ENCODE assay signal across 8 mouse cellular contexts in genomic region chr5:45494093-45494755, GRCm38 (mm10). TPM values are rescaled to one million over a fixed set of nuclear protein-coding genes. Genes with fewer than 3 reads are reported as not detected.
DNase-seq lines count a peak whose midpoint lies in the region; ATAC-seq and TF ChIP-seq lines count a peak whose summit lies in the region.

No protein-coding gene starts in this region.

- TF ChIP-seq EP300 in lung, postnatal 0 days (IDR thresholded peaks at IDR 0.05), result no peak

- H3K27ac ChIP-seq in ES-E14 (ENCODE audit: insufficient read depth, low read depth, low read length, poor library complexity, severe bottlenecking), result no peak overlapping the region
- H3K27ac ChIP-seq in hindbrain, embryonic 11.5 days (ENCODE audit: low read depth, low read length), result no peak overlapping the region
- peak overlapping the region; percentile 67 for H3K27ac ChIP-seq in lung, postnatal 0 days (ENCODE audit: low read length)

- ATAC-seq in hindbrain, embryonic 11.5 days (ENCODE audit: low FRiP score), result 0 out of 2 replicates have a peak, but pooled peaks have one; percentile 1
- no peak for ATAC-seq in lung, postnatal 0 days
- no peak for ATAC-seq in frontal cortex, adult (ENCODE audit: low TSS enrichment)

- peak overlapping the region; percentile 70 for H3K4me2 ChIP-seq in hindbrain, embryonic 11.5 days (replicated peaks; ENCODE audit: low read depth, low read length)
- peak overlapping the region; percentile 85 for H3K4me2 ChIP-seq in lung, postnatal 0 days (replicated peaks; ENCODE audit: low read depth, low read length)

- 68% methylated on average over 9 of the region's 9 CpGs for WGBS in hindbrain, embryonic 11.5 days
- 45% methylated on average over 9 of the region's 9 CpGs for WGBS in lung, postnatal 0 days

- TF ChIP-seq CTCF in lung, postnatal 0 days (IDR thresholded peaks at IDR 0.05), result no peak

- in situ Hi-C loops in ES-E14 (cut with MboI; ENCODE audit: low sequenced_read_pairs in 2 of 2, unreplicated experiment in 2 of 2), result no loop called here

- H3K4me1 ChIP-seq in ES-E14 (ENCODE audit: control insufficient read depth in 2 of 2, insufficient read depth in 2 of 2, low read length in 2 of 2, poor library complexity in 1 of 2), result peaks cover 5 to 10% of the 10 kb centered on the region in 2 experiments
- no peaks in the 10 kb centered on the region for H3K4me1 ChIP-seq in hindbrain, embryonic 11.5 days (replicated peaks; ENCODE audit: control insufficient read depth, insufficient read depth, low read length)
- peaks cover 4% of the 10 kb centered on the region; the same call in 1 of the 2 replicates for H3K4me1 ChIP-seq in lung, postnatal 0 days (ENCODE audit: insufficient read depth, low read depth, low read length)

- H3K9ac ChIP-seq in ES-E14 (ENCODE audit: insufficient read depth, low read depth, low read length, poor library complexity, severe bottlenecking), result peak overlapping the region; percentile 95
- H3K9ac ChIP-seq in hindbrain, embryonic 11.5 days (ENCODE audit: low read depth, low read length), result peak overlapping the region; percentile 72
- peak overlapping the region; percentile 67 for H3K9ac ChIP-seq in lung, postnatal 0 days (replicated peaks; ENCODE audit: low read depth)

- peaks cover 23% of the 10 kb centered on the region for H3K36me3 ChIP-seq in ES-E14 (ENCODE audit: control insufficient read depth, insufficient read depth, low read length, poor library complexity, severe bottlenecking)
- no peaks in the 10 kb centered on the region for H3K36me3 ChIP-seq in hindbrain, embryonic 11.5 days (ENCODE audit: control insufficient read depth, insufficient read depth, low read length)
- peaks cover 12% of the 10 kb centered on the region; the same call in 1 of the 2 replicates for H3K36me3 ChIP-seq in lung, postnatal 0 days (ENCODE audit: insufficient read depth, low read length)

- no peaks in the 10 kb centered on the region for H3K27me3 ChIP-seq in hindbrain, embryonic 11.5 days (ENCODE audit: control insufficient read depth, insufficient read depth, low read length)
- H3K27me3 ChIP-seq in lung, postnatal 0 days (replicated peaks; ENCODE audit: insufficient read depth, low read length), result no peaks in the 10 kb centered on the region

- DNase-seq in A20 (ENCODE audit: low read depth, low spot score) (peak; percentile 62), ES-E14 (ENCODE audit: low read depth, low spot score) (no peak)
- peak; percentile 5 for DNase-seq in hindbrain, embryonic 11.5 days (ENCODE audit: low spot score)
- DNase-seq in lung, postnatal 0 days (ENCODE audit: low spot score), result peak; percentile 26
- no peak for DNase-seq in cerebellum, postnatal 14 days
- no peak for DNase-seq in retina, postnatal 1 day
- no peak for DNase-seq in gastrocnemius, adult 8-10 months (ENCODE audit: low spot score in 2 of 2)

- no peaks in the 10 kb centered on the region for H3K9me3 ChIP-seq in ES-E14 (ENCODE audit: control insufficient read depth, insufficient read depth, low read depth, low read length)
- H3K9me3 ChIP-seq in hindbrain, embryonic 11.5 days (ENCODE audit: control insufficient read depth, low read length), result no peaks in the 10 kb centered on the region
- H3K9me3 ChIP-seq in lung, postnatal 0 days (ENCODE audit: low read length), result no peaks in the 10 kb centered on the region

- peak overlapping the region; percentile 87 to 92 for H3K4me3 ChIP-seq in ES-E14 (ENCODE audit: insufficient read depth in 1 of 2, low read depth in 1 of 2, low read length in 2 of 2, poor library complexity in 1 of 2, severe bottlenecking in 1 of 2)
- H3K4me3 ChIP-seq in hindbrain, embryonic 11.5 days (ENCODE audit: low read depth, low read length), result peak overlapping the region; percentile 55
- peak overlapping the region; percentile 62 for H3K4me3 ChIP-seq in lung, postnatal 0 days (ENCODE audit: low read depth, low read length)

TF ChIP-seq in ES-E14, 5 proteins besides CTCF, POLR2A, EP300 and RAD21:
- TF ChIP-seq ZC3H11A (IDR thresholded peaks at IDR 0.05; ENCODE audit: borderline replicate concordance, low read depth, low read length) (no peak), ZNF384 (IDR thresholded peaks at IDR 0.05; ENCODE audit: low read depth, low read length) (no peak), HCFC1 (IDR thresholded peaks at IDR 0.05; ENCODE audit: borderline replicate concordance, insufficient read depth, low read length) (no peak), CHD2 (IDR thresholded peaks at IDR 0.05; ENCODE audit: low read depth, low read length) (no peak), MAFK (IDR thresholded peaks at IDR 0.05; ENCODE audit: insufficient read depth, low read depth, low read length) (no peak)

RNA-seq across cellular contexts. Expression of gene Lap3, which starts 1.1 kb away (rescaled TPM):
- 178 and 192 TPM in 2 replicates for total RNA-seq in ES-E14 (2012; rRNA removed)
- polyA plus RNA-seq in hindbrain, embryonic 11.5 days (2014; fragmentation: Nextera tagmentation; extraction: Ambion mirVana), result 75.0 and 75.7 TPM in 2 replicates
- 48.7 and 60.8 TPM in 2 replicates for polyA plus RNA-seq in lung, postnatal 0 days (2015; fragmentation: Nextera tagmentation; extraction: Ambion mirVana)
- total RNA-seq in gastrocnemius, adult 8-10 months (2022), result 10 to 100 TPM; 51.1 to 69.2 (median 58.0) TPM

RNA-seq across cellular contexts. Expression of gene Med28, which starts 25.8 kb away (rescaled TPM):
- 110 and 122 TPM in 2 replicates for total RNA-seq in ES-E14 (2012; rRNA removed)
- polyA plus RNA-seq in hindbrain, embryonic 11.5 days (2014; fragmentation: Nextera tagmentation; extraction: Ambion mirVana), result 292 and 294 TPM in 2 replicates
- 182 and 185 TPM in 2 replicates for polyA plus RNA-seq in lung, postnatal 0 days (2015; fragmentation: Nextera tagmentation; extraction: Ambion mirVana)
- 10 to 100 TPM; 55.1 to 62.7 (median 56.8) TPM for total RNA-seq in gastrocnemius, adult 8-10 months (2022)

RNA-seq across cellular contexts. Expression of gene Clrn2, which starts 40.7 kb away (rescaled TPM):
- total RNA-seq in ES-E14 (2012; rRNA removed), result not detected in 2 replicates
- not detected in 2 replicates for polyA plus RNA-seq in hindbrain, embryonic 11.5 days (2014; fragmentation: Nextera tagmentation; extraction: Ambion mirVana)
- polyA plus RNA-seq in lung, postnatal 0 days (2015; fragmentation: Nextera tagmentation; extraction: Ambion mirVana), result not detected in 2 replicates
- not detected for total RNA-seq in gastrocnemius, adult 8-10 months (2022)

RNA-seq across cellular contexts. Expression of gene Qdpr, which starts 44.2 kb away (rescaled TPM):
- total RNA-seq in ES-E14 (2012; rRNA removed), result 34.0 and 40.2 TPM in 2 replicates
- 108 and 109 TPM in 2 replicates for polyA plus RNA-seq in hindbrain, embryonic 11.5 days (2014; fragmentation: Nextera tagmentation; extraction: Ambion mirVana)
- 83.5 and 85.3 TPM in 2 replicates for polyA plus RNA-seq in lung, postnatal 0 days (2015; fragmentation: Nextera tagmentation; extraction: Ambion mirVana)
- 10 to 100 TPM; 41.4 to 61.9 (median 49.1) TPM for total RNA-seq in gastrocnemius, adult 8-10 months (2022)

Comparison
In these comparisons a context has a peak if more than half of its experiments do, and no peak if none do; other contexts are left out.
1. DNase-seq: peak in A20 (single experiment), hindbrain, embryonic 11.5 days (single experiment) and lung, postnatal 0 days (single experiment); none in ES-E14 (single experiment), cerebellum, postnatal 14 days (0 of 2), retina, postnatal 1 day (single experiment) and gastrocnemius, adult 8-10 months (0 of 2).
2. Peak in every context shown above with its lines, with median percentiles within 50 percentile points of each other: H3K4me3 ChIP-seq and H3K9ac ChIP-seq.